Mouse (Mus musculus): ENCODE measurements around the gene Lrrk2.

- no peak for TF ChIP-seq POLR2A (IDR thresholded peaks at IDR 0.05; ENCODE audit: extremely low read depth, insufficient read depth, low read length)
- TF ChIP-seq CTCF (IDR thresholded peaks at IDR 0.05; ENCODE audit: extremely low read depth, insufficient read depth, low read length): no peak
Measured at GRCm38 (mm10) chr15:91735216-91735922, 62.4 kb downstream of the Lrrk2 start.

All from cortical plate, adult 2 months (tissue).